Mouse (Mus musculus): ENCODE results near the gene Gna14.

DNA sequence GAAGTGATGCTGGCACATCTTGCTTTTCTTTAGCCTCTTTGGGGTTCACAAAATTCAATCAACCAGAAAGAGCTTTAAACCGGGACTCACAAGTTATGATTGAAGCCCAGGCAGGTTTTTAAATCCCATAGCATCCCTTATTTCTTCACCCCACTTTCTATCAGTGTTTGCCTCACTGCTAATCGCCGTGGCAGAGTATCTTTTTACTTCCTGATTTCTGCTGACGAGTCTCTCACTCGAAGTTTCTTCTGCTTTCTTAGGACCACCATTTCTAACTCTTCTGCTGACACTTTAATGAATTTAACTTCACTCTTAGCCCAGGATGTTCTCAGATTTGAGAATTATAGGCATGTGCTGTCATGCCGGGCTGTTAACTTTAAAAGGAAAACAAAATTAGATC lies 21.6 kb downstream of the Gna14 start:
- TF ChIP-seq CTCF (IDR thresholded peaks at IDR 0.05; ENCODE audit: low read depth, low read length) (no peak), EP300 (IDR thresholded peaks at IDR 0.05; ENCODE audit: insufficient read depth, low read depth, low read length) (no peak), POLR2A (IDR thresholded peaks at IDR 0.05; ENCODE audit: insufficient read depth, low read length) (no peak)
